Mouse (Mus musculus): ENCODE measurements around the gene Sh3d19. TPM values are rescaled to one million over a fixed set of nuclear protein-coding genes. Genes with fewer than 3 reads are reported as not detected.
"Not testable (repeated sequence)": the region's sequence is repeated elsewhere in the genome, so short reads cannot be mapped to it uniquely, and the experiment has no call there.

Gene Sh3d19
- total RNA-seq, 2 experiments from 2014 or later, result 15.6 to 16.0 TPM

GRCm38 (mm10) chr3:86076511-86077283 is 105.8 kb downstream of the Sh3d19 start:
- TF ChIP-seq CTCF (IDR thresholded peaks at IDR 0.05), result no peak
- intact Hi-C loops (cut with DNase I), result no loop called here
- DNase-seq (ENCODE audit: extremely low spot score in 1 of 2, low spot score in 2 of 2), result no peak
- Histone ChIP-seq H3K27ac (no peak overlapping the region), H3K4me3 (no peak overlapping the region)

- no peak overlapping the region for H3K27ac ChIP-seq
- intact Hi-C loops (cut with DNase I), result no loop called here
- H3K4me3 ChIP-seq, result no peak overlapping the region
- DNase-seq (ENCODE audit: extremely low spot score in 1 of 2, low spot score in 2 of 2), result no peak
- no peak for TF ChIP-seq CTCF (IDR thresholded peaks at IDR 0.05)
Measured at GRCm38 (mm10) chr3:86083051-86083450, 112.1 kb downstream of the Sh3d19 start.

GRCm38 (mm10) chr3:86085001-86085400 is 114.1 kb downstream of the Sh3d19 start:
- intact Hi-C loops (cut with DNase I), result no loop called here
- DNase-seq (ENCODE audit: extremely low spot score in 1 of 2, low spot score in 2 of 2), result no peak
- Histone ChIP-seq H3K27ac (no peak overlapping the region), H3K4me3 (no peak overlapping the region)
- TF ChIP-seq CTCF (IDR thresholded peaks at IDR 0.05), result no peak

GRCm38 (mm10) chr3:86087872-86088271 is 117.0 kb downstream of the Sh3d19 start:
- Histone ChIP-seq H3K4me3 (no peak overlapping the region), H3K27ac (no peak overlapping the region)
- TF ChIP-seq CTCF (IDR thresholded peaks at IDR 0.05), result no peak
- intact Hi-C loops (cut with DNase I), result no loop called here
- no peak for DNase-seq (ENCODE audit: extremely low spot score in 1 of 2, low spot score in 2 of 2)

GRCm38 (mm10) chr3:86093213-86093845 is 122.4 kb downstream of the Sh3d19 start:
- H3K4me3 ChIP-seq, result no peak overlapping the region
- no peak for DNase-seq (ENCODE audit: extremely low spot score in 1 of 2, low spot score in 2 of 2)
- no peak for TF ChIP-seq CTCF (IDR thresholded peaks at IDR 0.05)
- H3K27ac ChIP-seq, result no peak overlapping the region
- intact Hi-C loops (cut with DNase I), result no loop called here

GRCm38 (mm10) chr3:86093907-86094306 is 123.0 kb downstream of the Sh3d19 start:
- intact Hi-C loops (cut with DNase I), result no loop called here
- DNase-seq (ENCODE audit: extremely low spot score in 1 of 2, low spot score in 2 of 2), result no peak
- H3K27ac ChIP-seq, result no peak overlapping the region
- TF ChIP-seq CTCF (IDR thresholded peaks at IDR 0.05), result no peak
- H3K4me3 ChIP-seq, result no peak overlapping the region

- intact Hi-C loops (cut with DNase I), result no loop called here
- no peak for TF ChIP-seq CTCF (IDR thresholded peaks at IDR 0.05)
- H3K27ac ChIP-seq, result no peak overlapping the region
- DNase-seq (ENCODE audit: extremely low spot score in 1 of 2, low spot score in 2 of 2), result no peak
- H3K4me3 ChIP-seq, result no peak overlapping the region
Measured at GRCm38 (mm10) chr3:86101956-86102355, 131.0 kb downstream of the Sh3d19 start.

- DNase-seq (ENCODE audit: extremely low spot score in 1 of 2, low spot score in 2 of 2), result no peak
- no peak overlapping the region for H3K27ac ChIP-seq
- no peak for TF ChIP-seq CTCF (IDR thresholded peaks at IDR 0.05)
- H3K4me3 ChIP-seq, result no peak overlapping the region
- intact Hi-C loops (cut with DNase I), result no loop called here
Measured at GRCm38 (mm10) chr3:86103449-86104291, 132.8 kb downstream of the Sh3d19 start.

- intact Hi-C loops (cut with DNase I); H3K27ac ChIP-seq; DNase-seq (ENCODE audit: extremely low spot score in 1 of 2, low spot score in 2 of 2); H3K4me3 ChIP-seq: not testable (repeated sequence)
Measured at GRCm38 (mm10) chr3:86104433-86104832, 133.5 kb downstream of the Sh3d19 start.

- no peak for DNase-seq (ENCODE audit: extremely low spot score in 1 of 2, low spot score in 2 of 2)
- intact Hi-C loops (cut with DNase I), result no loop called here
- TF ChIP-seq CTCF (IDR thresholded peaks at IDR 0.05), result no peak
- Histone ChIP-seq H3K4me3 (no peak overlapping the region), H3K27ac (no peak overlapping the region)
Measured at GRCm38 (mm10) chr3:86104909-86105308, 134.0 kb downstream of the Sh3d19 start.

GRCm38 (mm10) chr3:86106086-86106632 is 135.2 kb downstream of the Sh3d19 start:
- DNase-seq (ENCODE audit: extremely low spot score in 1 of 2, low spot score in 2 of 2), result no peak
- TF ChIP-seq CTCF (IDR thresholded peaks at IDR 0.05), result no peak
- intact Hi-C loops (cut with DNase I), result no loop called here
- H3K4me3 ChIP-seq, result no peak overlapping the region
- H3K27ac ChIP-seq, result no peak overlapping the region
